Mouse (Mus musculus) bone marrow, adult 2 months (tissue): ENCODE data around the gene Adtrp. TPM values are rescaled to one million over a fixed set of nuclear protein-coding genes. Genes with fewer than 3 reads are reported as not detected.

Experiments used
- H3K27ac ChIP-seq: fragments of 200-500 bp; 2 replicates; pipeline ENCODE4 v1.5.1; 2012; ENCODE audit warnings: low read depth, mild to moderate bottlenecking, control low read depth, inconsistent platforms, low read length; ENCODE audit not compliant: control insufficient read depth, poor library complexity, insufficient read depth
- H3K4me1 ChIP-seq: fragments of 200-500 bp; 2 replicates; pipeline ENCODE4 v1.6.1; 2011; ENCODE audit warnings: low read length; ENCODE audit not compliant: control insufficient read depth, insufficient read depth
- H3K4me3 ChIP-seq: fragments of 200-500 bp; replicated peaks from 2 replicates; pipeline ENCODE3; 2011; ENCODE audit warnings: mild to moderate bottlenecking, low read depth, low read length, control low read depth; ENCODE audit not compliant: control insufficient read depth
- CTCF ChIP-seq: fragments of 200-500 bp; IDR thresholded peaks from 2 replicates; pipeline ENCODE4 v1.5.1; 2011; ENCODE audit warnings: low read length, control low read depth; ENCODE audit not compliant: control insufficient read depth, insufficient read depth
- POLR2A ChIP-seq: fragments of 200-500 bp; IDR thresholded peaks from 2 replicates; pipeline ENCODE4 v1.6.1; 2011; ENCODE audit warnings: low read depth, mild to moderate bottlenecking, control low read depth, low read length, borderline replicate concordance; ENCODE audit not compliant: control insufficient read depth
- WGBS: fragments of 180-500 bp; shearing (Covaris S2); methylation state at CpG from one replicate; pipeline ENCODE4 v1.1.7; 2018; 5-methylcytosine and 5-hydroxymethylcytosine counted together
- polyA plus RNA-seq: library from polyadenylated mRNA; stranded (reverse); fragments of >200 nt; gene quantifications from 2 replicates; pipeline ENCODE4 v1.2.4, GENCODE M21; 2011; ENCODE audit warnings: low replicate concordance; ENCODE audit not compliant: missing spikeins, insufficient read depth, insufficient read length

Adtrp gene
- polyA plus RNA-seq, 1 experiment = 11.7 TPM

DNA sequence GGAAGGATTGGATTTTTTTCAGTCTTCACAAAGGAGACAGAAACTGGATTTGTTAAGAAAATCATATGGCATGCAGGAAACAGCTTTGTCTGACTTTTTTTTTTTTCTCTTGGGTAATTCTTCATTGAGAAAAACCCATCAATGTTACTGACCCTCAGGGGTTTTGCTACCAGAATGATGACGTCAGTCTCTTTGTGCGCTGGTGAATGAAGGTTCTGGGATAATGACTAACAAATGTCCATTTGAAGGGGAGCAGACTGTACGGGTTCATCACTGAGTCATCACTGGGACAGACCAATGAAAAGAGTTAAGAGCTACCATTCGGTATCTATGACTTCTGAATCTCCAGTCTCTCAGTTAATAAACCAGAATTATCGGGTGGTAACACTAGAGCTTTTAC is 97.0 kb downstream of the Adtrp start:
- no peak for TF ChIP-seq POLR2A
- TF ChIP-seq CTCF = no peak
- Histone ChIP-seq H3K4me3 (no peak overlapping the region), H3K27ac (no peak overlapping the region), H3K4me1 (no peaks in the 10 kb centered on the region; the same call in 1 of the 2 replicates)
- whole genome bisulfite sequencing = 83% methylated on average over 5 of the region's 5 CpGs

- no peak overlapping the region for H3K4me3 ChIP-seq
- H3K4me1 ChIP-seq = no peaks in the 10 kb centered on the region; the same call in 1 of the 2 replicates
- no peak overlapping the region for H3K27ac ChIP-seq
- WGBS = 88% methylated on average over 9 of the region's 9 CpGs
- no peak for TF ChIP-seq POLR2A
- no peak for TF ChIP-seq CTCF
These were observed 98.6 kb downstream of the Adtrp start for GRCm38 (mm10) chr13:41748866-41749265.

DNA sequence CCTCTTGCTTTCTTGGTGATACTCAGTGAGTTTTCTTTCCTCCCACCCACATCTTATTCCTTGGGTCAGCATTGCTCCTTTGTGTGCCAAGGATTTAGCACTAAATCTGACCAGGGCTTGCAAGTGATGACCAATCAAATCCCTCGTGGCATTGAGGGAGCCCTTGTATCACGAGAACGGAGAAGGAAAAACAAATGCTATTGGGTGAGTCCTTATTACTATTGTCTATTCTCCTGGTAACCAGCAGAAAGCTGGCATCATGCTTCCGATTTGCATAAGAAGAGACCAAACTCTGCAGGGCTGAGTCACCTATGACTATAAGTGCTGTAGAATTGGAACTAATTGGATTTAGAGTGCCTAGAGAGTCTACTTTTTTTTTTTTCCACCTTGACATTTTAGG is 99.8 kb downstream of the Adtrp start:
- TF ChIP-seq CTCF (no peak), POLR2A (no peak)
- 78% methylated on average over 4 of the region's 4 CpGs for WGBS

DNA sequence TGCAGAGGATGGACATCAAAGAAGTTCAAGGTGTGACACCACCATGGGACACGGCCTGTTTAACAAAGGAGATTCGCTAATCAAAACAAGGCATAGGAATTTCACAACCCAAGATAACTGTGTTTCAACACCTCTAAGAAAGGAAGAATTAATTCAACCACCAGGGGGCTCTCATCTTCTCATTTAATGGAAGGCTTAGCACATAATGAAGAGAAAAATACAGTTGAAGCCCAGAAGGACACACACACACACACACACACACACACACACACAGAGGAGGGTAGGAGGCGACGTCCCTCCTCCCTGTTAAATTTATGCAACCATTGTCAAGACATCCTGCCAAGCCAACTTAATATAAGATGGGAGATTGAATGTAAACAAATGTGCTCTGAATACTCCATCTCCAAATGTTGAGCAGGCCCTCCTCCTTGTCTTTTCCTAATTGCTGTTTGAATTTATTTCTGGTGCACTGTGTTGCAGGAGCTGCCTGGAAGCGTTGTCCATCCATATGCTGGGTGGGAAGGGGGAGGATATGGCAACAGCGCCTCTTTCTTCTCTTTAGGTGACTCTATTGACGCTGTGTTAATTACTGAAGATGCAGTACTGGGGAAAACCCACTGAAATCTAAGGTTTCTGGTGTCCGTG is 100.4 kb downstream of the Adtrp start:
- Histone ChIP-seq H3K4me1 (no peaks in the 10 kb centered on the region; the same call in 1 of the 2 replicates), H3K27ac (no peak overlapping the region), H3K4me3 (no peak overlapping the region)
- WGBS = 42% methylated on average over 8 of the region's 8 CpGs
- TF ChIP-seq POLR2A = no peak
- no peak for TF ChIP-seq CTCF

More for the DNA sequence above, 99.8 kb downstream of the Adtrp start:
- H3K4me3 ChIP-seq = no peak overlapping the region
- H3K27ac ChIP-seq = no peak overlapping the region
- H3K4me1 ChIP-seq = no peaks in the 10 kb centered on the region; the same call in 1 of the 2 replicates

DNA sequence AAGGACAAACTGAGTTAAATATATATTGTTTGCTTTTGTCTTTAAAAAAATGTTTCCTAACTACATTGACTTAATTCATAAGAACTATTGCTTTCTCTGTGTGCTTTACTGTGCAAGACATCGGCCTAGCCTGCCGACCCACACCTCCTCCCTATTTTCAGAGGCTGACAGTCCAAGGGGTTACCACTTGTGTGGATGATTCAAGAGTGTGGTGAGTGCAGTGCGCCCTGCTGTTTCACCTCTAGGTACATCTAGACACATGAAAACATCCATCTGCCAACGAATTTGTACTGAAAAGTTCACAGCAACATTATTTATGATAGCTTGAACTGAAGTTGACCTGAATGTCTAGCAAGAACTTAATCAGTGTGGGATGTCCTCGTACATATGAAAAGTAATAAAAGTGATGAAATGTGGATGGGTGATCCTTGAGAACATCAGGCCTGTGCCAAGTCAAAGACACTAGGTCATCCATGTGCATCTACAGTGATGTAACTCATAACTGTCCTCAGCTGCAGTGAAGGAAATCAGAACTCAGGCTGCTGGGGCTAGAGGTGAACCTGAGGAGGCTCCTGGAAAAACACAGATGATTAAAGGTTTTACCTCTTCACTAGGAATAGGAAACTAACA is 106.9 kb downstream of the Adtrp start:
- H3K4me1 ChIP-seq = no peaks in the 10 kb centered on the region
- 71% methylated on average over 5 of the region's 5 CpGs for WGBS

GRCm38 (mm10) chr13:41737628-41738309 is 109.7 kb downstream of the Adtrp start:
- WGBS = 70% methylated on average over 10 of the region's 10 CpGs
- TF ChIP-seq CTCF = no peak
- Histone ChIP-seq H3K4me1 (no peaks in the 10 kb centered on the region), H3K4me3 (no peak overlapping the region), H3K27ac (no peak overlapping the region)

More for the DNA sequence above, 106.9 kb downstream of the Adtrp start:
- no peak overlapping the region for H3K27ac ChIP-seq
- TF ChIP-seq POLR2A = no peak
- H3K4me3 ChIP-seq = no peak overlapping the region

DNA sequence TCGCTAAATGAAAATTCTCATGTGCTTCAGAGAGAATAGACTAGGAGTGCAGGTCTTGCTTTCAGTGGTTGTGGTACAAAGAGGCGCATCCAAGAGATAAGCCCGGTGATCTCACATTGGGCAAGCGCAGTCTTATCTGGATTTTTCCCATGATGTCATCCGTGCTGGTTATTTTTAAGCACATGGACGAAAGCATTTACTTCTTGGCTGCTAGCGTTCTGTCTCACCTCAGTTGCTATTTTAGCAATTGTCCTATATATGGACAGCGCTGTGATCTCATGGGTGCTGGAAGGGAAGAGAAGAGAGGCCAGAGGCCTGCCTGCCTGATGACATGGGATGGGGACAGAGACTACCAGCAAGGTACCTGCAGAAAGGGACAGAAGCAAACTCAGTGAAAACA is 117.8 kb downstream of the Adtrp start:
- TF ChIP-seq CTCF (no peak), POLR2A (no peak)
- Histone ChIP-seq H3K27ac (no peak overlapping the region), H3K4me1 (peaks cover 4% of the 10 kb centered on the region), H3K4me3 (no peak overlapping the region)
- 83% methylated on average over 8 of the region's 8 CpGs for WGBS

GRCm38 (mm10) chr13:41727803-41728202 is 119.7 kb downstream of the Adtrp start:
- Histone ChIP-seq H3K27ac (no peak overlapping the region), H3K4me3 (no peak overlapping the region), H3K4me1 (peaks cover 4% of the 10 kb centered on the region)
- no peak for TF ChIP-seq POLR2A
- WGBS = 25% methylated on average over 3 of the region's 3 CpGs
